ENCODE assay signal across 28 mouse cellular contexts in genomic region chr7:141319446-141319845, GRCm38 (mm10). TPM values are rescaled to one million over a fixed set of nuclear protein-coding genes. Genes with fewer than 3 reads are reported as not detected.
A peak's percentile ranks its signal among the peaks of the same experiment; 100 is the strongest.
DNase-seq lines count a peak whose midpoint lies in the region; TF ChIP-seq lines count a peak whose summit lies in the region.
"Had no signal": no experiment of that assay in that cellular context is flagged by ENCODE, and none has a peak within 500 bp of the region (broad histone marks: within the 10 kb centered on the region; RNA-seq: fewer than 3 reads in every experiment).

No protein-coding gene starts in this region.

- H3K27me3 ChIP-seq in testis, adult 2 months (ENCODE audit: control insufficient read depth, insufficient read depth, low read length): no peaks in the 10 kb centered on the region
- H3K27me3 ChIP-seq: CH12.LX, Patski had no signal

- H3K4me1 ChIP-seq in testis, adult 2 months (ENCODE audit: control insufficient read depth, insufficient read depth, low read length): no peaks in the 10 kb centered on the region

- no peak overlapping the region for H3K27ac ChIP-seq in testis, adult 2 months (ENCODE audit: control insufficient read depth, insufficient read depth, low read depth, low read length)

- TF ChIP-seq CTCF in testis, adult 2 months (IDR thresholded peaks at IDR 0.05; ENCODE audit: control insufficient read depth, insufficient read depth, insufficient replicate concordance, low read depth, low read length): no peak

- peak overlapping the region; percentile 47 for H3K4me3 ChIP-seq in testis, adult 2 months (ENCODE audit: control insufficient read depth, low read depth, low read length)

- no peaks in the 10 kb centered on the region; the same call in none of the 2 replicates for H3K36me3 ChIP-seq in testis, adult 2 months (ENCODE audit: control insufficient read depth, insufficient read depth, low read length)

- DNase-seq in testis, postnatal 10 days (ENCODE audit: low spot score): no peak
- peak; percentile 51 for DNase-seq in ES-CJ7 (ENCODE audit: low read depth, low spot score)
- peak; percentile 72 for DNase-seq in R1 (ENCODE audit: low read depth, low spot score)
- DNase-seq in ZHBTc4 (ENCODE audit: low read depth, low spot score): peak; percentile 57
- DNase-seq in adrenal gland, postnatal 36 days: no peak
- no peak for DNase-seq in urinary bladder, postnatal 25 days (ENCODE audit: low spot score)
- DNase-seq in c-Kit-positive CD71-positive TER-119-positive erythroid progenitor cells, embryonic 14.5 days (ENCODE audit: low spot score): no peak
- DNase-seq: adrenal gland, adult 2 months; adrenal gland, adult 8-10 months; adrenal gland, postnatal 10 days; adrenal gland, postnatal 14 days; adrenal gland, postnatal 25 days; B cell, adult 2 months; cerebellum, adult 11 months; cerebellum, adult 11-12 months; cerebellum, adult 18-20 months; cerebellum, adult 2 months; cerebellum, adult 8-10 months; cerebellum, adult 9-10 months; cerebellum, adult 9-11 months had no signal

- TF ChIP-seq POLR2A in testis, adult 2 months (IDR thresholded peaks at IDR 0.05; ENCODE audit: control insufficient read depth, low read depth, low read length): no peak

RNA-seq across cellular contexts. Expression of gene Deaf1, which starts 8.0 kb away (rescaled TPM):
- 8.3 and 9.1 TPM in 2 replicates for polyA plus RNA-seq in testis, adult 2 months (2012; rRNA removed)
- total RNA-seq in adrenal gland, postnatal 36 days (2021): 10 to 100 TPM; 25.8 to 37.5 TPM

RNA-seq across cellular contexts. Expression of gene Tmem80, which starts 8.1 kb away (rescaled TPM):
- 42.3 and 44.2 TPM in 2 replicates for polyA plus RNA-seq in testis, adult 2 months (2012; rRNA removed)
- 10 to 100 TPM; 23.9 to 27.1 TPM for total RNA-seq in adrenal gland, postnatal 36 days (2021)

RNA-seq across cellular contexts. Expression of gene Eps8l2, which starts 19.2 kb away (rescaled TPM):
- polyA plus RNA-seq in testis, adult 2 months (2012; rRNA removed): 4.7 and 5.3 TPM in 2 replicates
- total RNA-seq in adrenal gland, postnatal 36 days (2021): 1 to 10 TPM; 1.8 to 3.2 TPM
- total RNA-seq: MEL had no signal
- polyA plus RNA-seq: activated CD4-positive, CD25-positive, alpha-beta regulatory T cell, adult 4 months; CD4-positive, CD25-positive, alpha-beta regulatory T cell, adult 4 months; G1E had no signal

RNA-seq across cellular contexts. Expression of gene Drd4, which starts 27.6 kb away (rescaled TPM):
- polyA plus RNA-seq in testis, adult 2 months (2012; rRNA removed): 11.5 and 13.0 TPM in 2 replicates
- total RNA-seq in adrenal gland, postnatal 36 days (2021): under 1 TPM in 1 of 2 experiments, not detected in 1; 0.56 TPM
- total RNA-seq: adrenal gland, postnatal 25 days; CH12.LX; MEL had no signal
- polyA plus RNA-seq: activated CD4-positive, CD25-positive, alpha-beta regulatory T cell, adult 4 months; CD4-positive, CD25-positive, alpha-beta regulatory T cell, adult 4 months; G1E; Patski had no signal

RNA-seq across cellular contexts. Expression of gene Sct, which starts 40.5 kb away (rescaled TPM):
- polyA plus RNA-seq in testis, adult 2 months (2012; rRNA removed): 6.4 and 8.6 TPM in 2 replicates
- 1 to 10 TPM in 1 of 2 experiments, under 1 TPM in 1; 0.63 to 1.2 TPM for total RNA-seq in adrenal gland, postnatal 36 days (2021)
- total RNA-seq: adrenal gland, adult 18-20 months; adrenal gland, adult 2 months; adrenal gland, postnatal 25 days; CH12.LX; G1E; MEL had no signal
- polyA plus RNA-seq: activated CD4-positive, CD25-positive, alpha-beta regulatory T cell, adult 4 months; CD4-positive, CD25-positive, alpha-beta regulatory T cell, adult 4 months; G1E; Patski had no signal

Comparison
In these comparisons a context has a peak if more than half of its experiments do, and no peak if none do; other contexts are left out.
1. DNase-seq: peak in ES-CJ7 (single experiment), R1 (single experiment) and ZHBTc4 (single experiment); none in testis, postnatal 10 days (single experiment), adrenal gland, postnatal 36 days (0 of 2), urinary bladder, postnatal 25 days (single experiment) and c-Kit-positive CD71-positive TER-119-positive erythroid progenitor cells, embryonic 14.5 days (single experiment).